Mouse (Mus musculus) forebrain, embryonic 13.5 days (tissue): ENCODE results near the gene Hnrnpm. TPM values are rescaled to one million over a fixed set of nuclear protein-coding genes. Genes with fewer than 3 reads are reported as not detected.

Source experiments
- ATAC-seq: fragments of 200-750 bp; cut with Nextera tagmentation; 2 replicates; pipeline ENCODE4 v1.8.0; 2017
- H3K27ac ChIP-seq: fragments of 300-500 bp; sonication (generic); 2 replicates; pipeline ENCODE4 v1.5.1; 2015; ENCODE audit warnings: inconsistent platforms, mild to moderate bottlenecking, moderate library complexity
- H3K27me3 ChIP-seq: fragments of 300-500 bp; sonication (generic); 2 replicates; pipeline ENCODE4 v1.6.1; 2015; ENCODE audit warnings: mild to moderate bottlenecking, inconsistent platforms
- H3K36me3 ChIP-seq: fragments of 300-500 bp; sonication (generic); 2 replicates; pipeline ENCODE4 v1.6.1; 2015; ENCODE audit warnings: mild to moderate bottlenecking, inconsistent platforms; ENCODE audit not compliant: poor library complexity, severe bottlenecking
- H3K4me1 ChIP-seq: fragments of 300-500 bp; sonication (generic); 2 replicates; pipeline ENCODE4 v1.6.1; 2015; ENCODE audit warnings: inconsistent platforms
- H3K4me2 ChIP-seq: fragments of 300-500 bp; sonication (generic); 2 replicates; pipeline ENCODE4 v1.6.1; 2015; ENCODE audit warnings: inconsistent platforms, mild to moderate bottlenecking, moderate library complexity
- H3K4me3 ChIP-seq: fragments of 300-500 bp; sonication (generic); 2 replicates; pipeline ENCODE4 v1.5.1; 2015; ENCODE audit warnings: mild to moderate bottlenecking, inconsistent platforms
- H3K9ac ChIP-seq: fragments of 300-500 bp; sonication (generic); 2 replicates; pipeline ENCODE4 v1.6.1; 2015; ENCODE audit warnings: mild to moderate bottlenecking, inconsistent platforms
- H3K9me3 ChIP-seq: fragments of 300-500 bp; sonication (generic); replicated peaks from 2 replicates; pipeline ENCODE4 v1.6.1; 2016; ENCODE audit warnings: inconsistent platforms
- WGBS: fragments of 180-500 bp; shearing (Covaris S2); methylation state at CpG from one replicate; pipeline ENCODE4 v1.1.7; 2015; 5-methylcytosine and 5-hydroxymethylcytosine counted together
- polyA plus RNA-seq: library from polyadenylated mRNA; unstranded; fragments of >200 nt; fragmentation: Nextera tagmentation; extraction: Ambion mirVana; gene quantifications from 2 replicates; pipeline ENCODE4 v1.2.1, GENCODE M21; 2015

The Hnrnpm gene
- polyA plus RNA-seq, 1 experiment from 2014 or later: 349 TPM

GRCm38 (mm10) chr17:33649781-33650475, 36.7 kb downstream of the Hnrnpm start:
- Histone ChIP-seq H3K27ac (no peak overlapping the region), H3K27me3 (no peaks in the 10 kb centered on the region), H3K4me2 (no peak overlapping the region), H3K9ac (no peak overlapping the region), H3K9me3 (no peaks in the 10 kb centered on the region), H3K36me3 (peaks cover 97% of the 10 kb centered on the region), H3K4me3 (no peak overlapping the region), H3K4me1 (no peaks in the 10 kb centered on the region)
- peak; percentile 43; the same call in 1 of the 2 replicates for ATAC-seq
- 96% methylated on average over 34 of the region's 34 CpGs for whole genome bisulfite sequencing

GRCm38 (mm10) chr17:33645073-33645472, 41.6 kb downstream of the Hnrnpm start:
- Histone ChIP-seq H3K27me3 (no peaks in the 10 kb centered on the region), H3K4me1 (no peaks in the 10 kb centered on the region), H3K9ac (no peak overlapping the region), H3K9me3 (no peaks in the 10 kb centered on the region), H3K36me3 (peaks cover 97% of the 10 kb centered on the region), H3K27ac (no peak overlapping the region), H3K4me2 (no peak overlapping the region), H3K4me3 (no peak overlapping the region)
- WGBS: 98% methylated on average over 8 of the region's 8 CpGs
- no peak for ATAC-seq

- WGBS: 91% methylated on average over 4 of the region's 4 CpGs
- Histone ChIP-seq H3K4me2 (no peak overlapping the region), H3K9ac (no peak overlapping the region), H3K4me3 (no peak overlapping the region), H3K4me1 (no peaks in the 10 kb centered on the region), H3K9me3 (no peaks in the 10 kb centered on the region), H3K36me3 (peaks cover 91% of the 10 kb centered on the region), H3K27ac (no peak overlapping the region), H3K27me3 (no peaks in the 10 kb centered on the region)
- no peak for ATAC-seq
Observed at GRCm38 (mm10) chr17:33644068-33644467, 42.6 kb downstream of the Hnrnpm start.

GRCm38 (mm10) chr17:33639743-33640142, 46.9 kb downstream of the Hnrnpm start:
- Histone ChIP-seq H3K27ac (no peak overlapping the region), H3K4me1 (no peaks in the 10 kb centered on the region), H3K36me3 (peaks cover 61% of the 10 kb centered on the region), H3K4me3 (no peak overlapping the region), H3K27me3 (no peaks in the 10 kb centered on the region), H3K4me2 (no peak overlapping the region), H3K9me3 (no peaks in the 10 kb centered on the region), H3K9ac (no peak overlapping the region)
- WGBS: 72% methylated on average over 6 of the region's 6 CpGs
- ATAC-seq: no peak

- Histone ChIP-seq H3K9ac (no peak within 1 kb of the TSS), H3K27ac (no peak within 1 kb of the TSS), H3K36me3 (peaks cover 45% of the 10 kb centered on the region), H3K4me2 (no peak within 1 kb of the TSS), H3K27me3 (no peaks in the 10 kb centered on the region), H3K9me3 (no peaks in the 10 kb centered on the region), H3K4me3 (no peak within 1 kb of the TSS), H3K4me1 (no peaks in the 10 kb centered on the region)
- WGBS: 79% methylated on average over 4 of the region's 4 CpGs
- ATAC-seq: no peak
Observed at GRCm38 (mm10) chr17:33637516-33638276, 49.0 kb downstream of the Hnrnpm start, which contains the start of gene Pram1. Gene Pram1 (plus strand): TSS chr17:33638056.

- 75% methylated on average over 2 of the region's 2 CpGs for WGBS
- H3K4me3 ChIP-seq: no peak overlapping the region
- H3K9ac ChIP-seq: no peak overlapping the region
- H3K36me3 ChIP-seq: peaks cover 43% of the 10 kb centered on the region
- no peak overlapping the region for H3K27ac ChIP-seq
- ATAC-seq: no peak
- no peaks in the 10 kb centered on the region for H3K27me3 ChIP-seq
- H3K4me1 ChIP-seq: peaks cover under 1% of the 10 kb centered on the region; the same call in 1 of the 2 replicates
- H3K4me2 ChIP-seq: no peak overlapping the region
- H3K9me3 ChIP-seq: no peaks in the 10 kb centered on the region
Observed at GRCm38 (mm10) chr17:33637038-33637437, 49.6 kb downstream of the Hnrnpm start.

GRCm38 (mm10) chr17:33631796-33632195, 54.9 kb downstream of the Hnrnpm start:
- Histone ChIP-seq H3K4me2 (no peak overlapping the region), H3K27ac (no peak overlapping the region), H3K36me3 (peaks cover 27% of the 10 kb centered on the region), H3K27me3 (no peaks in the 10 kb centered on the region), H3K9ac (no peak overlapping the region), H3K4me3 (no peak overlapping the region), H3K4me1 (peaks cover 31% of the 10 kb centered on the region), H3K9me3 (no peaks in the 10 kb centered on the region)
- no peak for ATAC-seq
- WGBS: 88% methylated on average over 5 of the region's 5 CpGs

GRCm38 (mm10) chr17:33631236-33631635, 55.4 kb downstream of the Hnrnpm start:
- Histone ChIP-seq H3K4me3 (no peak overlapping the region), H3K4me2 (no peak overlapping the region)
- 96% methylated on average over 9 of the region's 9 CpGs for WGBS

GRCm38 (mm10) chr17:33630171-33630895, 56.3 kb downstream of the Hnrnpm start:
- WGBS: 90% methylated on average over 13 of the region's 13 CpGs
- Histone ChIP-seq H3K27ac (no peak overlapping the region), H3K4me1 (peaks cover 31% of the 10 kb centered on the region), H3K9ac (no peak overlapping the region), H3K9me3 (no peaks in the 10 kb centered on the region), H3K27me3 (no peaks in the 10 kb centered on the region), H3K4me3 (no peak overlapping the region), H3K4me2 (peak overlapping the region; percentile 73), H3K36me3 (peaks cover 27% of the 10 kb centered on the region)
- ATAC-seq: no peak

More at GRCm38 (mm10) chr17:33631236-33631635, 55.4 kb downstream of the Hnrnpm start:
- no peak overlapping the region for H3K27ac ChIP-seq
- no peaks in the 10 kb centered on the region for H3K9me3 ChIP-seq
- ATAC-seq: no peak
- H3K36me3 ChIP-seq: peaks cover 27% of the 10 kb centered on the region
- no peaks in the 10 kb centered on the region for H3K27me3 ChIP-seq
- no peak overlapping the region for H3K9ac ChIP-seq
- H3K4me1 ChIP-seq: peaks cover 31% of the 10 kb centered on the region

- Histone ChIP-seq H3K9ac (peak overlapping the region; percentile 88), H3K27me3 (no peaks in the 10 kb centered on the region), H3K4me1 (peaks cover 31% of the 10 kb centered on the region), H3K9me3 (no peaks in the 10 kb centered on the region), H3K4me2 (peak overlapping the region; percentile 73), H3K27ac (peak overlapping the region; percentile 96), H3K4me3 (peak overlapping the region; percentile 69), H3K36me3 (peaks cover 27% of the 10 kb centered on the region)
- 74% methylated on average over 12 of the region's 12 CpGs for WGBS
- ATAC-seq: no peak
Observed at GRCm38 (mm10) chr17:33629487-33630125, 57.1 kb downstream of the Hnrnpm start.

- Histone ChIP-seq H3K9me3 (no peaks in the 10 kb centered on the region), H3K4me1 (peaks cover 31% of the 10 kb centered on the region), H3K4me3 (peak within 1 kb of the TSS; percentile 69), H3K27me3 (no peaks in the 10 kb centered on the region), H3K27ac (peak within 1 kb of the TSS; percentile 96), H3K4me2 (peak within 1 kb of the TSS; percentile 73), H3K9ac (peak within 1 kb of the TSS; percentile 88), H3K36me3 (peaks cover 23% of the 10 kb centered on the region)
- ATAC-seq: peak; percentile 96
- 5% methylated on average over 32 of the region's 35 CpGs for WGBS
Observed at GRCm38 (mm10) chr17:33628621-33629486, 57.8 kb downstream of the Hnrnpm start, which contains the start of gene Zfp414. Gene Zfp414 (plus strand): TSS chr17:33629090.
